Mouse (Mus musculus) c-Kit-positive CD71-negative TER-119-negative erythroid progenitor cells, embryonic 14.5 days (primary cell): Measurements from ENCODE around the gene Coa4.
A peak's percentile ranks its signal among the peaks of the same experiment; 100 is the strongest.
"Not testable (repeated sequence)": the region's sequence is repeated elsewhere in the genome, so short reads cannot be mapped to it uniquely, and the experiment has no call there.

Experiments
- DNase-seq: peaks from one replicate; pipeline ENCODE4 v3.0.0-alpha.2; 2013; ENCODE audit warnings: low read depth

Coa4 gene

DNA sequence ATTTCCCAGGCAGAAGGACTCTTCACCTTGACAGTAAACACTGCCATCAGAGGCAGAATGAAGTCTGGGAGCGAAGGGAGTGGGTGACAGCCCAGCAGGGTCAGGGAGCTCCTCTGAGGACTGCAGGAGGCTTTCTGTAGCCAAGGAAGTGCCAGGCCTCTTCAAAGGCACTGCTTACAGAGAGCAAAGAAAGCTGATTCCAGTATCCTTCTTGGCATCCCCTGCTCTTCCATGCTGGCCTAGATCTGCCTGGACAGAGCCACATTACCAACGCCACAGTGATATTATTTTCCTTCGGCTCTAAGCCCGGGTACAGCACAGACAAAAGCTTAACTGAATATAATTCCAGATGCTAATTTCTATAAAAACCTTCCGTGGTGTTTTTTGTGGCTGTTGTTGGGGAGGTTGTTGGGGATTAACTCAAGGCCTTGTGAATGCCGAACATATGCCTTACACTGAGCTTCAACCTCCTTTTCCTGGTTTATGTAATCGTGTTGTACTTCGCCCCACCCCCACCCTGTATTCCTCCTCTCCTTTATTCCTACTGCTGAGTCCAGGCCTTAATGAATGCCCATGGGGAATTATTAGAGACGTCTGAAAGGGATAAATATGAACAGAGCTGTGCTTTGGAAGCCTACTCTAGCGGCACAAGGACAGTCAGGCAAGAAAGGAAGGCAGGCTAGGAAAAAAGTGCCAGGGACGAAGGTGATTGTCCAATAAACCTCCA lies 25.2 kb downstream of the Coa4 start:
- no peak for DNase-seq

DNA sequence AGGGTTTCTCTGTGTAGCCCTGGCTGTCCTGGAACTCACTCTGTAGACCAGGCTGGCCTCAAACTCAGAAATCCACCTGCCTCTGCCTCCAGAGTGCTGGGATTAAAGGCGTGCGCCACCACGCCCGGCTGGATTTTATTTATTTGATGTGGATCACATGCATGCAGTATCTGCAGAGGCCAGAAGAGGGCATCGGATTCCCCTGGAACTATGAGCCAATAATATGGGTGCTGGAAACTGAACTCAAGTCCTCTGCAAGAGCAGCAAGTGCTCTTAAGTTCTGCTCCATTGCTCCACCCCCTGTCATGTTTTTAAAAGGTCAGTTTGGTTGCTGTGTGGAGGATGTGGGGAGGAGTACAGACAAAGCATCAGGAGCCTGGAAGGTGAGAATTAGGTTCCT lies 30.4 kb downstream of the Coa4 start:
- not testable (repeated sequence) for DNase-seq

DNA sequence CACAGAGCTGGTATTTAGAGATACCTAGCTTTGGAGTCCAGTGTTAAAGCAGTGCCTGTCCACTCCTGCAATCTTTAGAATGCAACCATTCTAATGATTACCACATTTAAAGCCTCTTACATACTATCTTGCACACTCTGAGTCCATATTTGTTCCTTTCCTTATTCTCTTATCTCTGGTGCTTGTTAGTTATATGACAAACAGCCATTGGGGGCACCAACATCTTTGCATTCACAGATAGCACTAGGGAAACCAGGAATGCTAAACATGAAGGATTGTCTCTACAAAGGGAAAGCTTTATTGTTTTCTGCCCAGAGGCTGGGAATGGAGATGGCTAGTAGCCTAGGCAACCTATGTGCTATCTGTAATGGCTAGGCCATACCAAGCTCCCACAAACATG lies 33.0 kb downstream of the Coa4 start:
- no peak for DNase-seq

DNA sequence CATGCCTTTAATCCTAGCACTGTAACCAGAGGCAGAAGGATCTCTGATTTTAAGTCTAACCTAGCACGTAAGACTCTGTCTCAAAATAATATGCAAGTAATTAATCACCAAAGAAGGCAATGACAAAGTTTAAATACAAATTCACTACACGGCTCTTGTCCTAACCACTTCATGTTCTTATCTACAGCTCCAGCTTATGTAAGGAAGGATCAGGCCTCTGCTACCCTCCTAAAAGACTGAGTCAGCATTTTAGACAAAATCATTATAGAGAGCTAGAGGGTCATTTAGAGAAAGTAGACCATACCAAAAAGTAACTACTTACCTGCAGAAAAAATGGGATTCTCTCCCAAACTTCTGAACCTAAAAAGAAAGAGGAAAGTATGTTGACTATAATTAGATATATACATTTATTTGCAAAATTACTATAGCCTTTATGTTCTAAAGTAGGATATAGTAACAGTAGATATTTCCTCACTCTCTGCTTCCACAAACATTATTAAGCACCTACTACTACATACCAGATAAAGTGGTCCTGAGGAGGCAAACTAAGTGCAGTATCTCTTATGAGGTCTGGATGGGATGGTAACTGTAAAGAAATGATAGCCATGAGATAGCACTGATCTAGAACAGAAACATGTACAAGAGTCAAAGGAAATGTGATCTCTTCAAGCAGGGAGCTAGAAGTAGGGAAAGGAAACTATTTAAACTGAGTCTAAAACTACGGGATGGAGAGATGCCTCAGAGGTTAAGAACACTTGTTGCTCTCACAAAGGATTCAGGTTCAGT lies 34.3 kb downstream of the Coa4 start:
- no peak for DNase-seq

DNA sequence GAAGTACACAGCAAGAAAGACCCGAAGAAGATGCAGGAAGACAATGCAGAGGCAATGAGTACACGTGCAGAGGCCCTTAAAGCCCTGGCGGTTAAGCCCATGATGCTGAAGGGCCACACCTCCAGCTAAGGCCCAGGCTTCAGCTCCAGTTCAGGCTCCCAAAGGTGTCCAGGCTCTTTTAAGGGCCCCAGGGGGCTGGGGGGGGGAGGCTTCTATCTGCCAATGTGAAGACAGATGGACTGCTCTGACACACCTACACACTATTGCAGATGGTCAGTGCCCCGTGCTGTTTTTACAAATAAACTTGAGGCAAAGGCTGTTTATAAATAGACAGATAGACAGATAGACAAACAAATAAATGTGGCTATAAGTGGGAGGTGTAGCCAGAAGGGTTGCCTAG lies 35.2 kb downstream of the Coa4 start:
- DNase-seq = no peak

DNA sequence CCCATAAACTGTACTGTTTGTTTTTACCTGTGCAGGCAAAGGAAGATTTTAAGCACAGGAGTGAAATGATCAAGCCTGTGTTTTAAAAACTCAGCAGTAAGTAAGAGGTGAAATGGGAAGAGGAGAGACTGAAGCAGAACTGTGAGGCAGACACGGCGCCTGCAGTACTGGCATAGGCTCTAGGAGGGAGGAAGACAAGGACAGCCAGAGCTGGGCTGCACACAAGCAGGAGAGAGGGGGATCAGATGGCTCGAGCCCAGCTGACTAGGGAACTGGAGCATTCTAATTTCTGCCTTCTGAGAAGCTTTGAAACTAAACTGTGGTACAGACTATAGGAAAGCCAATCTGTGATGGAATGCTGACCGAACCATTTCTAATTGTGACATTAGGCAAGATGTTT lies 35.8 kb downstream of the Coa4 start:
- no peak for DNase-seq

DNA sequence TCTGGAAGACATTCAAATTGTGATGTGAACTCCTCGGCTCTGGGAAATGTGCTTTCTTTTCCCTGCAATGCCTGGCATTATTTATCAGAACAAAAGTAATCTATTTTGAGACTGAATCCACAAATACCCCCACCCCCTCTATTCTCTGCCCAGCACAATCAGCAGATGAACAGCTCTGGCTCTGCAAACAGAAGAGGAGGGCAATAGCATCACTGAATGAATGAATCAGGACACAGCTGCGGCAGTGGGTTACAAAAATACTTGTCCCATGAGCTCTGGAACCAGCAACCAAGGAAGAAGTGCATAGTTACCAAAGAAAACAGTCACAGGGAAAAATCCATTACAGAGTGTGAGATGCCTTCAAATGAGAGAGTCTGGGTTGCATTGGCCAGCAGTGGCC lies 41.9 kb downstream of the Coa4 start:
- no peak for DNase-seq

DNA sequence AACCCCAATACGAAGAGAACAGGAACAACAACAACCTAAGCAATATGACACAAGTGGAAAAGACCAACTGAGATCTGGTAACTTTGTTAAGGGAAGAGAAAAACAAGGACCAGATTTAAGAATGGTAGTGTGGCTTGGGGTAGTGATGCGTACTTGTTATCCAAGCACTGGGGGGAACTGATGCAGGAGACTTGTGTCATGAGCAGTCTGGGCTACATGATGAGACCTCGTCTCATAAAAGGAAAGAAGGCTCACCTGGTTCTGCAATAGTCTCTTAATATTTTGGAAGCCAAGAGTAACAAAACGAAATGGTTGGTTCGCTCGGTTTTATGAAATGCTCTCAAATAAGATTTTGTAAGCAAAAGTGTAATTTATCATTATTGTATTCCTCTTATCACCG lies 45.4 kb downstream of the Coa4 start:
- DNase-seq = no peak

DNA sequence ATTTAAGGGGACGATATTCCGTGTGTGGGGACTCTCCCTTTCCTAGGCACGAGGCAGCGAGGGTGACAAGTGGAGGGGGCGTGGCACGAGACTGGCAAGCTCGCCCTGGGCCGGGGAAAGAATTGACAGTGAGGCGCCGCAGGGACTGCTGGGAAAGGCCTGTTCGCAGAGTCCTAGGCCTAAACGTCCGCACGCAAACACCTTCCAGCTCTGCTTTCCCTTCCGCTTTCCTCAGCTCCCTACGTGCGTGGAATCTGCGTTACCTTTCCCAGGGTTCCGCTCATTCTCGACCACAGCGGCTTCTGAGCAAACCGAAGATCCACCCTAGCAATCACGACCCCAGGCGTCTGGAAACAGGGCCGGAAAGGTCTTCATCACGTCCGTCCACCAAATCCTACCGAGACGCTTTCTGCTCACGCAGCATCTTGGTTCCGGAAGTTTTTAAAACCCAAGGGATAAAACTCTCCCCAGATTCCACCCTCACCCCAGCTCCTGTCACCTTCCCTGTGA lies 45.9 kb downstream of the Coa4 start:
- DNase-seq = peak; percentile 92

DNA sequence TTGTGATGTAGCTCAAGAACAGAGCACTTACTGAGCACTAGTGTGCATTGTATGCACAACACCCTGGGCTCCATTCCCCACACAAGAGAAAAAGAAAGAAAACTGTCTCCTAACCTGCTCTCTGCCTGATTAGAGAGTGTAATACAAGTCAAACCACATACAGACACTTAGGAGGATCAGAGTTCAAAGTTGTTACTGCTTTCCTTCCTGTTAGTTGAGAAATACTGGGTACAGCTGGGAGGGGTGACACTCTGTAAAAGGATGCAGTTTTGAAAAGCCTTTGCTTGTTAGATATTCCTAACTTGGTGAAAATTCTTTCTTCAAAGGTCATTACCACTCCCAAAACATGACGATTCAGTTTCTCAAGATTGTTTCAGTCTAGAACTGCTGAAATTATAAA lies 52.9 kb downstream of the Coa4 start:
- no peak for DNase-seq
